In genomic region chr17:75254909-75255308, GRCm38 (mm10) we compare ENCODE assay signal across 20 mouse cellular contexts.
"Had no signal": no experiment of that assay in that cellular context is flagged by ENCODE, and none has a peak within 500 bp of the region (broad histone marks: within the 10 kb centered on the region; RNA-seq: fewer than 3 reads in every experiment).

No protein-coding gene starts in this region.

- H3K27me3 ChIP-seq: limb, embryonic 13.5 days; liver, embryonic 12.5 days; liver, embryonic 15.5 days; lung, embryonic 15.5 days; megakaryocyte, embryonic 14.5 days; stomach, embryonic 15.5 days had no signal

- DNase-seq: kidney, adult 9 months; kidney, postnatal 14 days; kidney, postnatal 4 days; liver; lung, adult 18-20 months; lung, postnatal 10 days; lung, postnatal 36 days; midbrain, embryonic 14.5 days; retina, postnatal 1 day; right cerebral cortex, postnatal 25 days; spleen, adult 18-20 months; thymus, postnatal 25 days had no signal

- ATAC-seq: liver, embryonic 12.5 days had no signal

- H3K4me1 ChIP-seq: limb, embryonic 10.5 days; limb, embryonic 13.5 days; liver, embryonic 12.5 days; liver, embryonic 15.5 days; lung, embryonic 15.5 days; midbrain, embryonic 10.5 days; stomach, embryonic 15.5 days had no signal

- H3K9me3 ChIP-seq: limb, embryonic 10.5 days; limb, embryonic 13.5 days; liver, embryonic 12.5 days; liver, embryonic 15.5 days; lung, embryonic 15.5 days; megakaryocyte, embryonic 14.5 days; midbrain, embryonic 10.5 days; stomach, embryonic 15.5 days had no signal

- H3K4me2 ChIP-seq: limb, embryonic 13.5 days; liver, embryonic 12.5 days; liver, embryonic 15.5 days; lung, embryonic 15.5 days; stomach, embryonic 15.5 days had no signal

- H3K27ac ChIP-seq: limb, embryonic 10.5 days; limb, embryonic 13.5 days; liver, embryonic 12.5 days; liver, embryonic 15.5 days; lung, embryonic 15.5 days; midbrain, embryonic 10.5 days; stomach, embryonic 15.5 days had no signal

- H3K36me3 ChIP-seq: limb, embryonic 10.5 days; liver, embryonic 12.5 days; liver, embryonic 15.5 days; lung, embryonic 15.5 days; midbrain, embryonic 10.5 days; stomach, embryonic 15.5 days had no signal

- H3K9ac ChIP-seq: limb, embryonic 13.5 days; liver, embryonic 12.5 days; liver, embryonic 15.5 days; lung, embryonic 15.5 days; stomach, embryonic 15.5 days had no signal

- H3K4me3 ChIP-seq: limb, embryonic 10.5 days; limb, embryonic 13.5 days; liver, embryonic 12.5 days; liver, embryonic 15.5 days; lung, embryonic 15.5 days; megakaryocyte, embryonic 14.5 days; midbrain, embryonic 10.5 days; stomach, embryonic 15.5 days had no signal
